In genomic region chr6:87121961-87122360, GRCm38 (mm10) we compare ENCODE assay signal across 25 mouse cellular contexts. TPM values are rescaled to one million over a fixed set of nuclear protein-coding genes. Genes with fewer than 3 reads are reported as not detected.
DNase-seq lines count a peak whose midpoint lies in the region; ATAC-seq and TF ChIP-seq lines count a peak whose summit lies in the region.
"Had no signal": no experiment of that assay in that cellular context is flagged by ENCODE, and none has a peak within 500 bp of the region (broad histone marks: within the 10 kb centered on the region; RNA-seq: fewer than 3 reads in every experiment).

No protein-coding gene starts in this region.

- no peaks in the 10 kb centered on the region for H3K4me1 ChIP-seq in liver, adult 2 months (ENCODE audit: control insufficient read depth, insufficient read depth, low read length)
- no peaks in the 10 kb centered on the region for H3K4me1 ChIP-seq in liver, embryonic 11.5 days (replicated peaks; ENCODE audit: control insufficient read depth, insufficient read depth, low read length)
- H3K4me1 ChIP-seq in midbrain, embryonic 11.5 days (ENCODE audit: control insufficient read depth, insufficient read depth, low read length) = no peaks in the 10 kb centered on the region
- H3K4me1 ChIP-seq in midbrain, embryonic 13.5 days (replicated peaks) = no peaks in the 10 kb centered on the region
- H3K4me1 ChIP-seq: forebrain, embryonic 13.5 days; forebrain, embryonic 15.5 days had no signal

- no peak overlapping the region for H3K4me3 ChIP-seq in liver, adult 2 months (ENCODE audit: insufficient read depth, low read depth, low read length)
- no peak overlapping the region for H3K4me3 ChIP-seq in liver, embryonic 11.5 days (ENCODE audit: low read depth, low read length)
- no peak overlapping the region for H3K4me3 ChIP-seq in midbrain, embryonic 11.5 days (ENCODE audit: low read depth, low read length)
- H3K4me3 ChIP-seq in midbrain, embryonic 13.5 days (replicated peaks) = no peak overlapping the region
- H3K4me3 ChIP-seq: embryonic facial prominence, embryonic 10.5 days; embryonic facial prominence, embryonic 12.5 days; forebrain, embryonic 13.5 days; forebrain, embryonic 15.5 days had no signal

- peak; percentile 24 for DNase-seq in adrenal gland, postnatal 14 days
- DNase-seq in adrenal gland, adult 2 months = no peak
- peak; percentile 13 for DNase-seq in liver, adult 2 months (ENCODE audit: extremely low read depth, low read depth, low spot score)
- no peak for DNase-seq in liver, embryonic 11.5 days (ENCODE audit: low spot score)
- DNase-seq in midbrain, embryonic 11.5 days (ENCODE audit: low spot score, missing footprints) = peak; percentile 75
- DNase-seq: adrenal gland, postnatal 10 days; adrenal gland, postnatal 36 days; B cell, adult 2 months; cerebellum, adult 11-12 months; cerebellum, adult 2 months; cerebellum, adult 9-10 months; cerebellum, postnatal 10 days; cerebellum, postnatal 25 days; forebrain, postnatal 0 days had no signal

- H3K9me3 ChIP-seq in liver, embryonic 11.5 days (ENCODE audit: control insufficient read depth, low read length) = no peaks in the 10 kb centered on the region
- H3K9me3 ChIP-seq in midbrain, embryonic 11.5 days (ENCODE audit: control insufficient read depth, low read length) = no peaks in the 10 kb centered on the region
- no peaks in the 10 kb centered on the region for H3K9me3 ChIP-seq in midbrain, embryonic 13.5 days
- H3K9me3 ChIP-seq: embryonic facial prominence, embryonic 10.5 days; embryonic facial prominence, embryonic 12.5 days; forebrain, embryonic 13.5 days; forebrain, embryonic 15.5 days had no signal

- 69% methylated on average over 7 of the region's 7 CpGs for WGBS in liver, adult 2 months
- 69% methylated on average over 7 of the region's 7 CpGs for WGBS in liver, embryonic 11.5 days
- 91% methylated on average over 7 of the region's 7 CpGs for WGBS in midbrain, embryonic 11.5 days
- 90% methylated on average over 7 of the region's 7 CpGs for WGBS in midbrain, embryonic 13.5 days

- TF ChIP-seq POLR2A in liver, adult 2 months (IDR thresholded peaks at IDR 0.05; ENCODE audit: extremely low read depth, insufficient read depth, low read length) = no peak

- H3K4me2 ChIP-seq in liver, embryonic 11.5 days = no peak overlapping the region
- H3K4me2 ChIP-seq in midbrain, embryonic 11.5 days = no peak overlapping the region
- no peak overlapping the region for H3K4me2 ChIP-seq in midbrain, embryonic 13.5 days (replicated peaks)
- H3K4me2 ChIP-seq: embryonic facial prominence, embryonic 12.5 days; forebrain, embryonic 13.5 days; forebrain, embryonic 15.5 days had no signal

- no peaks in the 10 kb centered on the region for H3K27me3 ChIP-seq in liver, adult 2 months (ENCODE audit: control insufficient read depth, insufficient read depth, low read length)
- H3K27me3 ChIP-seq in liver, embryonic 11.5 days (replicated peaks; ENCODE audit: control insufficient read depth, insufficient read depth, low read length) = no peaks in the 10 kb centered on the region
- H3K27me3 ChIP-seq in midbrain, embryonic 11.5 days (ENCODE audit: control insufficient read depth, insufficient read depth, low read length) = no peaks in the 10 kb centered on the region
- H3K27me3 ChIP-seq in midbrain, embryonic 13.5 days = no peaks in the 10 kb centered on the region
- H3K27me3 ChIP-seq: CH12.LX; embryonic facial prominence, embryonic 12.5 days; forebrain, embryonic 13.5 days; forebrain, embryonic 15.5 days; Patski had no signal

- no peak for TF ChIP-seq CTCF in liver, adult 2 months (IDR thresholded peaks at IDR 0.05; ENCODE audit: low read depth, low read length)

- no peaks in the 10 kb centered on the region for H3K36me3 ChIP-seq in liver, adult 2 months (ENCODE audit: control insufficient read depth, insufficient read depth, low read length)
- no peaks in the 10 kb centered on the region for H3K36me3 ChIP-seq in liver, embryonic 11.5 days (ENCODE audit: control insufficient read depth, insufficient read depth, low read length)
- H3K36me3 ChIP-seq in midbrain, embryonic 11.5 days (ENCODE audit: control insufficient read depth, insufficient read depth, low read length) = no peaks in the 10 kb centered on the region
- no peaks in the 10 kb centered on the region for H3K36me3 ChIP-seq in midbrain, embryonic 13.5 days
- H3K36me3 ChIP-seq: embryonic facial prominence, embryonic 10.5 days; embryonic facial prominence, embryonic 12.5 days; forebrain, embryonic 15.5 days; G1E had no signal

- ATAC-seq in liver, embryonic 11.5 days (replicated peaks; ENCODE audit: low FRiP score) = no peak
- ATAC-seq in midbrain, embryonic 11.5 days (ENCODE audit: low FRiP score) = no peak
- no peak for ATAC-seq in midbrain, embryonic 13.5 days
- ATAC-seq: activated CD4-positive, CD25-positive, alpha-beta regulatory T cell, adult 4 months; CD4-positive, CD25-positive, alpha-beta regulatory T cell, adult 4 months; forebrain, embryonic 13.5 days; forebrain, embryonic 15.5 days; forebrain, postnatal 0 days; Patski had no signal

- no peak overlapping the region for H3K9ac ChIP-seq in liver, adult 2 months (ENCODE audit: low read depth, low read length)
- H3K9ac ChIP-seq in liver, embryonic 11.5 days (ENCODE audit: low read depth, low read length) = no peak overlapping the region
- H3K9ac ChIP-seq in midbrain, embryonic 11.5 days (ENCODE audit: low read length) = no peak overlapping the region
- no peak overlapping the region for H3K9ac ChIP-seq in midbrain, embryonic 13.5 days (replicated peaks)
- H3K9ac ChIP-seq: embryonic facial prominence, embryonic 12.5 days; forebrain, embryonic 13.5 days; forebrain, embryonic 15.5 days; forebrain, postnatal 0 days had no signal

- no peaks in the 10 kb centered on the region for H3K79me2 ChIP-seq in liver, adult 2 months (ENCODE audit: control insufficient read depth, insufficient read depth, low read length)

- no peak overlapping the region for H3K27ac ChIP-seq in liver, adult 2 months (replicated peaks; ENCODE audit: insufficient read depth, low read depth, low read length)
- no peak overlapping the region for H3K27ac ChIP-seq in liver, embryonic 11.5 days (ENCODE audit: low read depth, low read length)
- H3K27ac ChIP-seq in midbrain, embryonic 11.5 days (ENCODE audit: low read depth, low read length) = no peak overlapping the region
- no peak overlapping the region for H3K27ac ChIP-seq in midbrain, embryonic 13.5 days
- H3K27ac ChIP-seq: embryonic facial prominence, embryonic 10.5 days; embryonic facial prominence, embryonic 12.5 days; forebrain, embryonic 13.5 days; forebrain, embryonic 15.5 days had no signal

RNA-seq across cellular contexts. Expression of gene D6Ertd527e, which starts 17.4 kb away (rescaled TPM):
- total RNA-seq in adrenal gland, postnatal 14 days (2021) = not detected in 2 replicates
- not detected for total RNA-seq in adrenal gland, adult 2 months (2021)
- polyA plus RNA-seq in adrenal gland, adult 2 months (2012; rRNA removed) = 0.11 and 0.37 TPM in 2 replicates
- total RNA-seq in liver, adult 2 months (2014; rRNA removed) = not detected in 2 replicates
- polyA plus RNA-seq in liver, adult 2 months (2012; rRNA removed) = not detected in 2 replicates
- 0.19 and 0.43 TPM in 2 replicates for polyA plus RNA-seq in liver, embryonic 11.5 days (2014; fragmentation: Nextera tagmentation; extraction: Ambion mirVana)
- 0.19 TPM in 1 of 2 replicates, not detected in the other for polyA plus RNA-seq in midbrain, embryonic 11.5 days (2014; fragmentation: Nextera tagmentation; extraction: Ambion mirVana)
- polyA plus RNA-seq in midbrain, embryonic 13.5 days (2015; fragmentation: Nextera tagmentation; extraction: Ambion mirVana) = 0.12 and 0.16 TPM in 2 replicates
- total RNA-seq: adrenal gland, adult 18-20 months; adrenal gland, postnatal 36 days; forebrain, postnatal 0 days had no signal
- polyA plus RNA-seq: CD4-positive, CD25-positive, alpha-beta regulatory T cell, adult 4 months; forebrain, embryonic 15.5 days; Patski had no signal

Comparison
In these comparisons a context has a peak if more than half of its experiments do, and no peak if none do; other contexts are left out.
1. DNase-seq: peak in adrenal gland, postnatal 14 days (single experiment), liver, adult 2 months (single experiment) and midbrain, embryonic 11.5 days (single experiment); none in adrenal gland, adult 2 months (single experiment) and liver, embryonic 11.5 days (single experiment).